Mouse (Mus musculus) hindbrain, embryonic 16.5 days (tissue): Measurements from ENCODE around the gene Rpl4. TPM values are rescaled to one million over a fixed set of nuclear protein-coding genes. Genes with fewer than 3 reads are reported as not detected.

ENCODE experiments used
- ATAC-seq: fragments of 200-750 bp; cut with Nextera tagmentation; 2 replicates; pipeline ENCODE4 v1.8.0; 2017; ENCODE audit warnings: moderate TSS enrichment, moderate library complexity
- H3K27ac ChIP-seq: fragments of 300-500 bp; sonication (generic); 2 replicates; pipeline ENCODE4 v1.5.1; 2014; ENCODE audit warnings: low read depth, mild to moderate bottlenecking, control low read depth, low read length, moderate library complexity
- H3K27me3 ChIP-seq: fragments of 300-500 bp; sonication (generic); replicated peaks from 2 replicates; pipeline ENCODE4 v1.6.1; 2014; ENCODE audit warnings: low read length; ENCODE audit not compliant: control insufficient read depth, insufficient read depth
- H3K36me3 ChIP-seq: fragments of 300-500 bp; sonication (generic); 2 replicates; pipeline ENCODE4 v1.6.1; 2014; ENCODE audit warnings: mild to moderate bottlenecking, low read length, moderate library complexity, mixed read lengths; ENCODE audit not compliant: control insufficient read depth, insufficient read depth
- H3K4me1 ChIP-seq: fragments of 300-500 bp; sonication (generic); 2 replicates; pipeline ENCODE4 v1.6.1; 2014; ENCODE audit warnings: low read depth, low read length; ENCODE audit not compliant: control insufficient read depth, insufficient read depth
- H3K4me2 ChIP-seq: fragments of 300-500 bp; sonication (generic); 2 replicates; pipeline ENCODE4 v1.6.1; 2014; ENCODE audit warnings: mild to moderate bottlenecking, low read length, control low read depth, moderate library complexity
- H3K4me3 ChIP-seq: fragments of 300-500 bp; sonication (generic); 2 replicates; pipeline ENCODE4 v1.5.1; 2014; ENCODE audit warnings: mild to moderate bottlenecking, low read length, control low read depth, moderate library complexity
- H3K9ac ChIP-seq: fragments of 300-500 bp; sonication (generic); 2 replicates; pipeline ENCODE4 v1.6.1; 2014; ENCODE audit warnings: low read depth, mild to moderate bottlenecking, control low read depth, low read length, moderate library complexity
- H3K9me3 ChIP-seq: fragments of 300-500 bp; sonication (generic); 2 replicates; pipeline ENCODE4 v1.6.1; 2014; ENCODE audit warnings: mild to moderate bottlenecking, low read length, moderate library complexity; ENCODE audit not compliant: control insufficient read depth
- WGBS: fragments of 180-500 bp; shearing (Covaris S2); extraction: QIAGEN DNeasy Blood & Tissue Kit; methylation state at CpG from one replicate; pipeline ENCODE4 v1.1.7; 2014; 5-methylcytosine and 5-hydroxymethylcytosine counted together
- microRNA-seq: library from miRNA; unstranded; fragments of <30 nt; microRNA quantifications from one replicate; pipeline ENCODE4, GENCODE M21; 2017
- polyA plus RNA-seq: library from polyadenylated mRNA; unstranded; fragments of >200 nt; fragmentation: Nextera tagmentation; extraction: Ambion mirVana; gene quantifications from 2 replicates; pipeline ENCODE4 v1.2.1, GENCODE M21; 2015

The Rpl4 gene
- polyA plus RNA-seq, 1 experiment from 2014 or later = 585 TPM

DNA sequence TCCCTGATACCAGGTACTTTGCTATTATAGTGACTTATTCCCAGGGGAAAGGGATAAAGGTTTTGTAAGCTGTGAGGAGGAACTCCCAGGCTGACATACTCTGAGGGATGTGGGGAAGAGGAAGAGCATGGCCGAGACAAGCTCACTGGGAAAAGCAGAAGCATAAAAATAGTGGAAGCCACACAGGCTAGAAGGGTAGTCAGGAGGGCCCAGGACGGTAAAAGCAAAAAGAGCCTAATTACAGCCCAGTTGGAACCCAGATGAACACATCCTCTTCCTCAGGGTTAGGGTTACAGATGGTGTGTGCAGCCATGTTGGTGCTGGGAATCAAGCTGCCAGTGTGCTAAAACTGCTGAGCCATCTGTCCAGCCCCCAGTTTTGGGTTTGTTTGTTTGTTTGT lies 48.9 kb downstream of the Rpl4 start:
- ATAC-seq = no peak

DNA sequence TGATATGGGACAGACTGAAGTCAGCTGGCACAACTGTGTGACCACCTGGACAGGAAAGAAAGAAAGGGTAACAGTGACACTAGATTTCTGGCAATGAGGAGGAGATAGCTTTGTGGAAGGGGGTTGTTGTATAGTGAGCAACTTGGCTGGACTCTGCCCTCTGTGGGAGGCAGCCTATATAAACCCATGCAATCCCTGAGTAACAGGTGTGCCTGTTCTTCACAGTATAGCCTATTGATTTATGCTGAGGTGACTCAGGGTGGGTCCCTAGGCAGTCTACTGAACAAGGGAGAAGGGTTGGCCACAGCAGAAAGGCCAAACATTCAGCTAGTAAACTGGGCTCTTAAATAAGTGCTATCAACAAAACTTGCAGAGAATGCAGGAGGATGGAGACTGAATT lies 52.6 kb downstream of the Rpl4 start:
- no peak overlapping the region for H3K9ac ChIP-seq
- H3K4me2 ChIP-seq = no peak overlapping the region
- no peaks in the 10 kb centered on the region for H3K36me3 ChIP-seq
- ATAC-seq = no peak
- H3K9me3 ChIP-seq = no peaks in the 10 kb centered on the region
- no peak overlapping the region for H3K27ac ChIP-seq
- no peak overlapping the region for H3K4me3 ChIP-seq
- peaks cover 3% of the 10 kb centered on the region; the same call in 1 of the 2 replicates for H3K4me1 ChIP-seq
- H3K27me3 ChIP-seq = no peaks in the 10 kb centered on the region

More for the DNA sequence above, 48.9 kb downstream of the Rpl4 start:
- Histone ChIP-seq H3K36me3 (no peaks in the 10 kb centered on the region), H3K4me3 (no peak overlapping the region), H3K4me1 (no peaks in the 10 kb centered on the region), H3K9me3 (no peaks in the 10 kb centered on the region), H3K4me2 (no peak overlapping the region), H3K9ac (no peak overlapping the region), H3K27ac (no peak overlapping the region), H3K27me3 (no peaks in the 10 kb centered on the region)
- WGBS = 68% methylated on average over 2 of the region's 2 CpGs

GRCm38 (mm10) chr9:64227736-64228135 lies 54.6 kb downstream of the Rpl4 start:
- Histone ChIP-seq H3K36me3 (no peaks in the 10 kb centered on the region), H3K27me3 (no peaks in the 10 kb centered on the region), H3K27ac (no peak overlapping the region), H3K4me3 (no peak overlapping the region), H3K4me1 (peaks cover 10% of the 10 kb centered on the region), H3K4me2 (no peak overlapping the region), H3K9ac (no peak overlapping the region), H3K9me3 (no peaks in the 10 kb centered on the region)
- WGBS = 83% methylated on average over 12 of the region's 12 CpGs
- no peak for ATAC-seq

Small RNA genes within 50 kb of the gene (microRNA-seq; reads per million reads assigned to microRNA genes)
- not detected for gene Gm24106

Other genes with a start within 250 kb of the Rpl4 start
- gene Smad6, start 151.3 kb upstream of the Rpl4 start, polyA plus RNA-seq = 1.4 and 1.6 TPM in 2 replicates
- not detected in 2 replicates for gene Lctl, start 56.2 kb upstream of the Rpl4 start, polyA plus RNA-seq
- gene Zwilch, start 271 bp upstream of the Rpl4 start, polyA plus RNA-seq = 6.6 and 9.4 TPM in 2 replicates
- 32.2 and 40.1 TPM in 2 replicates for gene Snapc5, start 5.9 kb downstream of the Rpl4 start, polyA plus RNA-seq
- 2.1 and 4.3 TPM in 2 replicates for gene Uchl4, start 61.8 kb downstream of the Rpl4 start, polyA plus RNA-seq
- gene Map2k1, start 80.3 kb downstream of the Rpl4 start, polyA plus RNA-seq = 78.7 and 83.9 TPM in 2 replicates
- gene Tipin, start 108.2 kb downstream of the Rpl4 start, polyA plus RNA-seq = 68.3 and 68.7 TPM in 2 replicates
- gene Dis3l, start 167.9 kb downstream of the Rpl4 start, polyA plus RNA-seq = 20.0 and 22.7 TPM in 2 replicates
- 20.0 and 20.2 TPM in 2 replicates for gene Megf11, start 212.3 kb downstream of the Rpl4 start, polyA plus RNA-seq